Mouse (Mus musculus): Measurements from ENCODE around the gene Papolb. TPM values are rescaled to one million over a fixed set of nuclear protein-coding genes. Genes with fewer than 3 reads are reported as not detected.

Papolb gene
- not detected in 2 replicates for polyA plus RNA-seq (2012; rRNA removed)

DNA sequence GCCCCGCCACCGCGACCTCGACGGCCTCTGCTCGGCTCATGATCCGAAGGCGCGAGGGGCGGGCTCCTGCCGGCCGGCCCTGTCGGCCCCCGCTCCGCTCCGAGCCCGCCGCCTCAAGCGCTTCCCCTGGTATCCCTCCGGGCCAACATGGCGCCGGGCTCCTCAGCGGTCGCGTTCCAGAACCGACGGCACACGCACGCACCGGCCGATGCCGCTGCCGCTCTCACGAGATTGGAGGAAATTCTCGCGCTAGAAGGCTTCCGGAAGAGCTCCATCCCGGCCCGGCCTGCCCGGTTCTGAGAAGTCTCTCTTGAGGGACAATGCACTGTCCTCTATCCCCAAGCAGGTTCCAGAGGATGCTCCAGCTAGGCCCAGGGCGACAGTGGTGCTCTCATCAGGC is at the start of gene Papolb:
TSS of gene Papolb (minus strand) at position 162 of the 400 bp plus-strand sequence.
- no peak for DNase-seq (ENCODE audit: low read depth in 1 of 2, low spot score in 2 of 2)
- Histone ChIP-seq H3K36me3 (ENCODE audit: control insufficient read depth, insufficient read depth, low read length) (no peaks in the 10 kb centered on the region), H3K4me3 (ENCODE audit: extremely low read depth, insufficient read depth, insufficient read length) (no peak within 1 kb of the TSS), H3K27ac (ENCODE audit: insufficient read depth, low read length) (no peak within 1 kb of the TSS), H3K4me1 (ENCODE audit: control insufficient read depth, insufficient read depth, insufficient read length) (no peaks in the 10 kb centered on the region), H3K27me3 (ENCODE audit: control insufficient read depth, insufficient read depth, low read length) (peaks cover 3% of the 10 kb centered on the region; the same call in 1 of the 2 replicates)
- WGBS = 57% methylated on average over 41 of the region's 41 CpGs
- no peak for TF ChIP-seq POLR2A (IDR thresholded peaks at IDR 0.05; ENCODE audit: low read depth, low read length)
- no peak for TF ChIP-seq CTCF (IDR thresholded peaks at IDR 0.05; ENCODE audit: extremely low read depth, insufficient read depth, insufficient read length, insufficient replicate concordance)

DNA sequence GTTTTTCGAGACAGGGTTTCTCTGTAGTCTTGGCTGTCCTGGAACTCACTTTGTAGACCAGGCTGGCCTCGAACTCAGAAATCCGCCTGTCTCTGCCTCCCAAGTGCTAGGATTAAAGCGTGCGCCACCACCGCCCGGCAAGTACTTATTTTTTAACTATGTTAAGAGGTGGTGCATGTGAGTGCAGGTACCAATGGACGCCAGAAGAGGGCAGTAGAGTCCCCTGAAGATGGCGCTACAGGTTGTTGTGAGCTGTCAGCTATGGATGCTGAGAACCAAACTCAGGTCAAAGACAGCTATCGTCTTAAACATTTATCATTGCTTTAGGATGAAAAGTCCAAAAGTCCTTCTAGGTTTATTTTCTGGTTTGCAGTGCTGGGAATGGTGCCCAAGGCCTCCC is 48.3 kb upstream of the Papolb start:
- Histone ChIP-seq H3K27ac (ENCODE audit: insufficient read depth, low read length) (no peak overlapping the region), H3K36me3 (ENCODE audit: control insufficient read depth, insufficient read depth, low read length) (no peaks in the 10 kb centered on the region), H3K27me3 (ENCODE audit: control insufficient read depth, insufficient read depth, low read length) (no peaks in the 10 kb centered on the region), H3K4me3 (ENCODE audit: extremely low read depth, insufficient read depth, insufficient read length) (no peak overlapping the region), H3K4me1 (ENCODE audit: control insufficient read depth, insufficient read depth, insufficient read length) (no peaks in the 10 kb centered on the region)
- 87% methylated on average over 10 of the region's 10 CpGs for WGBS
- no peak for DNase-seq (ENCODE audit: low read depth in 1 of 2, low spot score in 2 of 2)
- TF ChIP-seq CTCF (IDR thresholded peaks at IDR 0.05; ENCODE audit: extremely low read depth, insufficient read depth, insufficient read length, insufficient replicate concordance) (no peak), POLR2A (IDR thresholded peaks at IDR 0.05; ENCODE audit: low read depth, low read length) (no peak)

DNA sequence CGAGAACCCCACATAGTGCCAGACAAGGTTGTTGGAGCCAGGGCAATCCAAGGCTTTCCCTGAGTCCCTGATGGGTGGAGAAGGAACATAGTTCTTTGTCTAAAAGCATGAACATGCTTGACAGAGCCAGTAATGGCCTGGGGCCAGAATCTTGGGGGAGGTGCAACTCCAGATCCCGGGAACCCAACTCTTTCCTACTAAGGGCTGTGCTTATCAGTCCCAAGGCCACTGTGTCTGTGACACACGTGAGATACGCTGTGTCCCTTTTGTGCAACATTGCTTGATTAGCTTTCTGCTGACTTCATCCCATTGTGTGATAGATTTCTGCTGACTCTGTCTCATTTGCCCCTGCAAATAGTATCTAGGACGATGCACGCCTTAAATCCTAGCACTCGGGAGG is 47.0 kb upstream of the Papolb start:
- H3K27ac ChIP-seq (ENCODE audit: insufficient read depth, low read length) = no peak overlapping the region
- H3K27me3 ChIP-seq (ENCODE audit: control insufficient read depth, insufficient read depth, low read length) = no peaks in the 10 kb centered on the region
- DNase-seq (ENCODE audit: low read depth in 1 of 2, low spot score in 2 of 2) = no peak
- no peaks in the 10 kb centered on the region for H3K36me3 ChIP-seq (ENCODE audit: control insufficient read depth, insufficient read depth, low read length)
- TF ChIP-seq POLR2A (IDR thresholded peaks at IDR 0.05; ENCODE audit: low read depth, low read length) (no peak), CTCF (IDR thresholded peaks at IDR 0.05; ENCODE audit: extremely low read depth, insufficient read depth, insufficient read length, insufficient replicate concordance) (no peak)
- 83% methylated on average over 7 of the region's 7 CpGs for WGBS
- H3K4me1 ChIP-seq (ENCODE audit: control insufficient read depth, insufficient read depth, insufficient read length) = no peaks in the 10 kb centered on the region
- no peak overlapping the region for H3K4me3 ChIP-seq (ENCODE audit: extremely low read depth, insufficient read depth, insufficient read length)

DNA sequence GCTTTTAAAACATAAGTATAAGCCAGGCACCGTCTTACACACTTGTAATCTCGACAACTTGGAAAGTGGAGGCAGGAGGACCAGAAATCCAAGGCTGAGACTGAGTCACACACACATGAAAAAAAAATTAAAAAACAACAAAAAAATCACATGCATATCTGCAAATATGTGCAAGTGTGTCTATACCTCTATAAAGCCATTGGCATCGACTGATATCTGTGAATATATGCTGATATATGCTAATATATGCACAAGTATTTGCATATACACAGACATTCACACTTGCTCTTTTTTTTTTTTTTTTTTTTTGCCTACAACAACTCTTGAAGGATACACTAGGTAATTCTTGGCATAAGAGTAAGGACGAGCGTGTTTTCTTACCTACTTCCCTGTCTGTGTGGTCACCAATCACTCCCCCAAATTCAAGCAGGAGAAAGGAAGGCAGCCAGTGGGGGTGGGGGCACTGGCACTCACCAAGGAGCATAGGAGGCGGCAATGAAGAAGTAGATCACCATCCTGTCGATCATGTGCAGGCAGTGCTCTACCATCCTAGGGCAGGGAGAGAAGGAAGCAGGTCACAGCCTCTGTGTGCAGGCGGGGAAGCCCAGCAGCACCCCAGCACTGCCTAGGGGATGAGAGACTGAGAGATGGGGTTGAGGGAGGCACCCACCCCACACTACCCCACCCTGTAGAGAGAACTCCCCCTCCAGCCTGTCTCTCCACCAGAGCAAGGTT is 44.6 kb upstream of the Papolb start:
- TF ChIP-seq POLR2A (IDR thresholded peaks at IDR 0.05; ENCODE audit: low read depth, low read length) (no peak), CTCF (IDR thresholded peaks at IDR 0.05; ENCODE audit: extremely low read depth, insufficient read depth, insufficient read length, insufficient replicate concordance) (no peak)
- Histone ChIP-seq H3K4me3 (ENCODE audit: extremely low read depth, insufficient read depth, insufficient read length) (no peak overlapping the region), H3K36me3 (ENCODE audit: control insufficient read depth, insufficient read depth, low read length) (no peaks in the 10 kb centered on the region), H3K4me1 (ENCODE audit: control insufficient read depth, insufficient read depth, insufficient read length) (no peaks in the 10 kb centered on the region), H3K27me3 (ENCODE audit: control insufficient read depth, insufficient read depth, low read length) (no peaks in the 10 kb centered on the region), H3K27ac (ENCODE audit: insufficient read depth, low read length) (no peak overlapping the region)
- DNase-seq (ENCODE audit: low read depth in 1 of 2, low spot score in 2 of 2) = no peak
- WGBS = 73% methylated on average over 8 of the region's 8 CpGs

DNA sequence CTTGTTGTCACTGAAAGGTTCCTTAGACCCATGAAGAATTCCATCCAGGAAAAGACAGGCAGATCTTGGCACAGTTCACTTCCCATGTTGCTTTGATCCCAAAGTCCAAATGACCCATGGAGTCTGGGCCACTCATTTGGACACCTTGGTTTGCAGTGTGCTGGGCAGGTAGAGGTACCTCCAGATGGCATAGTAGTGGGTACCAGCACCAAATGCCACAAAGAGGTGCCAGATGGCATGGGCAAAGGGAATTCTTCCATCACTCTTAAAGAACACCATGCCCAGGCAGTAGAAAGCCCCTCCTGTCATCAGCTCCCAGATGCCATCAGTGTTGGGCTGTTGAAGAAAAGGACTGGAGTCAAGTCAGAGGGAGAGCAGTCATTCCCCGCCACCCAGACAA is 34.7 kb upstream of the Papolb start:
- no peak for DNase-seq (ENCODE audit: low read depth in 1 of 2, low spot score in 2 of 2)
- Histone ChIP-seq H3K36me3 (ENCODE audit: control insufficient read depth, insufficient read depth, low read length) (no peaks in the 10 kb centered on the region), H3K4me1 (ENCODE audit: control insufficient read depth, insufficient read depth, insufficient read length) (no peaks in the 10 kb centered on the region), H3K27ac (ENCODE audit: insufficient read depth, low read length) (no peak overlapping the region), H3K4me3 (ENCODE audit: extremely low read depth, insufficient read depth, insufficient read length) (no peak overlapping the region), H3K27me3 (ENCODE audit: control insufficient read depth, insufficient read depth, low read length) (no peaks in the 10 kb centered on the region)
- 85% methylated on average over 1 of the region's 1 CpGs for WGBS
- TF ChIP-seq POLR2A (IDR thresholded peaks at IDR 0.05; ENCODE audit: low read depth, low read length) (no peak), CTCF (IDR thresholded peaks at IDR 0.05; ENCODE audit: extremely low read depth, insufficient read depth, insufficient read length, insufficient replicate concordance) (no peak)

DNA sequence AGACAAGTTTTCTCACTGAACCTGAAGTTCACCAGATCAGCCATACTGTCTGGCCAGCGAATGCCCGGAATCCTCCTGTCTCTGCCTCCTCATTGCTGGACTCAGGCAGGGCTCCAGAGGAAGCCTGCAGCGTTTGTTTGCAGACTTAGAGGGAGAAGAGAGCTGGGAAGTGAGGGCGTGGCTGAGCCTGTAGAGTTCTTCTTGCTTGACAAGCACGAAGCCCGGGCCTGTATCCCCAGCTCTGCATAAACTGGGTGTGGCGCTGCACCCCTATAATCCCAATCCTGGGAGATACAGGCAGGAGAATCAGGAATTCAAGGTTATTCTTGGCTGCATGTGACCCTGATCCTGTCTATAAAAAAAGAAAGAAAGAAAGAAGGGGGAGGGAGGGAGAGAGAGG is 30.4 kb upstream of the Papolb start:
- DNase-seq (ENCODE audit: low read depth in 1 of 2, low spot score in 2 of 2) = no peak
- Histone ChIP-seq H3K36me3 (ENCODE audit: control insufficient read depth, insufficient read depth, low read length) (no peaks in the 10 kb centered on the region), H3K27me3 (ENCODE audit: control insufficient read depth, insufficient read depth, low read length) (no peaks in the 10 kb centered on the region), H3K27ac (ENCODE audit: insufficient read depth, low read length) (no peak overlapping the region), H3K4me3 (ENCODE audit: extremely low read depth, insufficient read depth, insufficient read length) (no peak overlapping the region), H3K4me1 (ENCODE audit: control insufficient read depth, insufficient read depth, insufficient read length) (no peaks in the 10 kb centered on the region)
- WGBS = 67% methylated on average over 7 of the region's 7 CpGs
- TF ChIP-seq POLR2A (IDR thresholded peaks at IDR 0.05; ENCODE audit: low read depth, low read length) (no peak), CTCF (IDR thresholded peaks at IDR 0.05; ENCODE audit: extremely low read depth, insufficient read depth, insufficient read length, insufficient replicate concordance) (no peak)

DNA sequence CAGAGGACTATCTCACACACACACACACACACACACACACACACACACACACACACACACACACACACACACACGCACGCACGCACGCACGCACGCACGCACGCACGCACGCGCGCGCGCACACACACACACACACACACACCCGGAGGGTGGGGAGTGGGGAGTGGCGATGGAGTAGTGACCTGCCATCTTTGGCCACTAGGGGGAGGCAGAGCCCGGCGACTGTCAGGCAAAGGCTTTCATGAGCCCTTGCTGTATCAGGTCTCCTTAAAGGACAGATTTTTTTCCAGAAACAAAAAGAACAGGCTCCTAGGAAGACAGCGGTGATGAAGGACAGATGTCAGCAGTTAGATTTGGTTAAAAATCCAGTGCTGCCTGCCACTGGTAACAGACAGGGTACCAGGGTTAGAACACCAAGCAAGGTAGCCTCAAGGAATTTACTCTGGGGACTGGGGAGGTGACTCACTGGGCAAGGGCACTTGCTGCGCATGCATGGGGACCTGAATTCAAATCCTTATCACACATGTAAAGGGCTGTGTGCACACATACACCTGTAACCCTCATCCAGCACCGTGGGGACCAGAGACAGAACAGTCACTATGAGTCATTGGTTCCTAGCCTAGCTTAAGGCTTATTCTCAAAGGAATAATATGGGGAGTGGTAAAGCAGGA is 27.7 kb upstream of the Papolb start:
- no peaks in the 10 kb centered on the region for H3K4me1 ChIP-seq (ENCODE audit: control insufficient read depth, insufficient read depth, insufficient read length)
- DNase-seq (ENCODE audit: low read depth in 1 of 2, low spot score in 2 of 2) = peak in 1 of 2 experiments; percentile 37
- no peaks in the 10 kb centered on the region for H3K27me3 ChIP-seq (ENCODE audit: control insufficient read depth, insufficient read depth, low read length)
- TF ChIP-seq POLR2A (IDR thresholded peaks at IDR 0.05; ENCODE audit: low read depth, low read length) = no peak
- TF ChIP-seq CTCF (IDR thresholded peaks at IDR 0.05; ENCODE audit: extremely low read depth, insufficient read depth, insufficient read length, insufficient replicate concordance) = peak; percentile 62; the same call in 1 of the 2 replicates
- no peak overlapping the region for H3K4me3 ChIP-seq (ENCODE audit: extremely low read depth, insufficient read depth, insufficient read length)
- whole genome bisulfite sequencing = 56% methylated on average over 21 of the region's 21 CpGs
- no peaks in the 10 kb centered on the region for H3K36me3 ChIP-seq (ENCODE audit: control insufficient read depth, insufficient read depth, low read length)
- no peak overlapping the region for H3K27ac ChIP-seq (ENCODE audit: insufficient read depth, low read length)

Measured in spleen, adult 2 months (tissue).